In the genomic region with DNA sequence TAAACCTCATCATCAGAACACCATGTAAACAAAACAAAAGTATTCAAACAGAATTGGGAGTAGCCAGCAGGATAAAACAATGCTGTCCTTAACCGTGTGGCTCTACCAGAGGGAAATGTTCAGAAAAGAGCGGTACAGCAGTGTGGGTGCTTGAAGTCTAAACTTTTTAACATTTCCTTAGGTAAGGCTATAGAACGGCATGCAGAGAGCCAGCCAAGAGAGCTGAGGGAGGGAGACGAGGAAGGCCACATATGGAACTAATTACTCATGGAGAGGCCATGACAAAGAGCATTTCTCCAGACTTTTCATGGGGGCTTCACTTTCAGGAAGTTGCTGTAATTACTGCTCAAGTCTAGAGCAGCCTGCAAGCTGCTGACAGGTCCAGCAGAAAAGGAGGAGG, we compare ENCODE assay signal across 9 mouse cellular contexts.
A peak's percentile ranks its signal among the peaks of the same experiment; 100 is the strongest.
DNase-seq lines count a peak whose midpoint lies in the region; ATAC-seq and TF ChIP-seq lines count a peak whose summit lies in the region.
"Had no signal": no experiment of that assay in that cellular context is flagged by ENCODE, and none has a peak within 500 bp of the region (broad histone marks: within the 10 kb centered on the region; RNA-seq: fewer than 3 reads in every experiment).

No protein-coding gene starts in this region.

- H3K9ac ChIP-seq in intestine, postnatal 0 days (ENCODE audit: low read depth, low read length) = no peak overlapping the region

- no peaks in the 10 kb centered on the region for H3K9me3 ChIP-seq in intestine, postnatal 0 days (ENCODE audit: control insufficient read depth)

- WGBS in intestine, postnatal 0 days = 20% methylated on average over 4 of the region's 4 CpGs

- peak; percentile 6 for DNase-seq in gastrocnemius, adult 18-20 months (ENCODE audit: low spot score)
- DNase-seq in gastrocnemius, adult 8-10 months (ENCODE audit: low spot score in 2 of 2) = no peak
- no peak for DNase-seq in testis, postnatal 14 days (ENCODE audit: low spot score)
- DNase-seq in yolk sac, embryonic 10.5 days (ENCODE audit: low spot score) = peak; percentile 22
- DNase-seq in urinary bladder, postnatal 4 days (ENCODE audit: low spot score in 2 of 2) = no peak
- DNase-seq in urinary bladder, postnatal 36 days (ENCODE audit: low spot score in 2 of 2) = no peak

- no peaks in the 10 kb centered on the region for H3K27me3 ChIP-seq in testis, adult 2 months (ENCODE audit: control insufficient read depth, insufficient read depth, low read length)
- H3K27me3 ChIP-seq in intestine, postnatal 0 days (replicated peaks; ENCODE audit: control insufficient read depth, insufficient read depth, low read length) = no peaks in the 10 kb centered on the region

- H3K36me3 ChIP-seq in testis, adult 2 months (ENCODE audit: control insufficient read depth, insufficient read depth, low read length) = no peaks in the 10 kb centered on the region
- no peaks in the 10 kb centered on the region for H3K36me3 ChIP-seq in intestine, postnatal 0 days (ENCODE audit: control insufficient read depth, insufficient read depth)

- TF ChIP-seq POLR2A in testis, adult 2 months (IDR thresholded peaks at IDR 0.05; ENCODE audit: control insufficient read depth, low read depth, low read length) = no peak

- TF ChIP-seq CTCF in testis, adult 2 months (IDR thresholded peaks at IDR 0.05; ENCODE audit: control insufficient read depth, insufficient read depth, insufficient replicate concordance, low read depth, low read length) = no peak
- no peak for TF ChIP-seq CTCF in intestine, postnatal 0 days (IDR thresholded peaks at IDR 0.05; ENCODE audit: low read depth)

- no peak overlapping the region for H3K4me3 ChIP-seq in testis, adult 2 months (ENCODE audit: control insufficient read depth, low read depth, low read length)
- H3K4me3 ChIP-seq in intestine, postnatal 0 days (ENCODE audit: low read depth, low read length) = no peak overlapping the region

- peak overlapping the region; percentile 21; the same call in 1 of the 2 replicates for H3K4me2 ChIP-seq in intestine, postnatal 0 days (replicated peaks; ENCODE audit: low read depth)

- H3K4me1 ChIP-seq in testis, adult 2 months (ENCODE audit: control insufficient read depth, insufficient read depth, low read length) = peaks cover 3% of the 10 kb centered on the region
- no peaks in the 10 kb centered on the region for H3K4me1 ChIP-seq in intestine, postnatal 0 days (replicated peaks; ENCODE audit: control insufficient read depth, insufficient read depth, low read length)

- ATAC-seq in intestine, postnatal 0 days = no peak
- ATAC-seq: activated CD4-positive, CD25-positive, alpha-beta regulatory T cell, adult 4 months had no signal

- H3K27ac ChIP-seq in testis, adult 2 months (ENCODE audit: control insufficient read depth, insufficient read depth, low read depth, low read length) = peak overlapping the region; percentile 51
- H3K27ac ChIP-seq in intestine, postnatal 0 days (ENCODE audit: low read depth, low read length) = peak overlapping the region; percentile 22; the same call in 1 of the 2 replicates

Comparison
In these comparisons a context has a peak if more than half of its experiments do, and no peak if none do; other contexts are left out.
1. DNase-seq: peak in gastrocnemius, adult 18-20 months (single experiment) and yolk sac, embryonic 10.5 days (single experiment); none in gastrocnemius, adult 8-10 months (0 of 2), testis, postnatal 14 days (single experiment), urinary bladder, postnatal 4 days (0 of 2) and urinary bladder, postnatal 36 days (0 of 2).